Mouse (Mus musculus) A20 (cell line): ENCODE measurements around the gene Rora.

ENCODE experiments used
- DNase-seq: peaks from one replicate; pipeline ENCODE4 v3.0.0-alpha.2; 2011; ENCODE audit warnings: low read depth, low spot score

Rora gene

DNA sequence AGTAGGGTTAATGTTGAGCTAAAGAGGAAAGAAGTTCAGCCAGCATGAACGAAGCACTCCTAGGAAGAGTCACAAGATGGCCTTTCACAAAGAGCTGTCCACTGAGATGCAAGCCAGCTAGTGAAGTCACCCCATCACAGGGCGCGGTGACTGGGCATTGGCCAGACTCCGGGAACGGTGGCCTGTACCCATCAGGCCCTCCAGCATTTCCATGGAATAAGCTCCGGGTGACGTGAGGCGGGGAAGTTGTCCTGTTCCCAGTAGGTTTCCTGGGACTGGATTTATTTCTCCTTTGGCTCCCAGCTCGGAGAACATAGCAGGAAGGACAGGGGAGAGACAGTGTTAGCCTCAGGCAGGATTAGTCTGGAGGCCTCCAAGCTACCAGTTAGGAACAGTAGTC is 481.0 kb downstream of the Rora start:
- no peak for DNase-seq

DNA sequence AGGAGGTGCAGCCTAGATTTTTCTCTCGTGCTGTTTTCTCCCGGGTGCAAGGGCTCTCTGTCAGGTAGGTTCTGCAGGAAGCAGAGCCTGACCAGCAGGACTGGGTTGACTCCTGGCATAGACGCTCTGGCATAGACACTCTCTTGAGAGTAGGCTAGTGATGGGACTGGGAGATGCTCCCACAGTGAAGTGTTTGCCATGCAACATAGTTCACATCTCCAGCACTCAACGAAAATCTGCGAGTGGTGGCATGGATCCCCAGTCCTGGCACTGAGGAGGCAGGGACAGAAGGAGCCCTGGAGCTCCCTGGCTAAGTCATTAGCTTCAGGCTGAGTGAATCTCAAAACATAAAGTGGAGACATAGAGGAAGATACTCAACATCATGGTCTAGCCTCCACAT is 483.2 kb downstream of the Rora start:
- no peak for DNase-seq

DNA sequence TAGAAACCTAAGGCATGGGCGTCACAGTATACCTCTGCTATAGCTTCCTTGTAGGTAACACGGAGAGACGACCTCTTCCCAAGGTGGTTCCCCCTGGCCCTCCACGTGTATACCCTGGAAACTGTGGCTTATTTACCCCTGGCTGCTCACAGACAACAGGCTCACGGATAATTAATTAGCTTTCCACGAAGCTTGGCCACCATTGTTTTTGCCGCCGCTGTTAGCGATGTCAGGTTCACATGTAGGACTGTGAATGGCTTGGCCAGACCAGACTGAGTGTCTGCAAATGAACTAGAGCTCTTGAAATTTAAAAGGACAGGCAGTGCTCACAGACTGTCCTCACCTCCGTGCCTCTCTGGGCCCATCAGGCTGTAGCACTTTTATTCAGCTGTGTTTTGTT is 483.8 kb downstream of the Rora start:
- no peak for DNase-seq

DNA sequence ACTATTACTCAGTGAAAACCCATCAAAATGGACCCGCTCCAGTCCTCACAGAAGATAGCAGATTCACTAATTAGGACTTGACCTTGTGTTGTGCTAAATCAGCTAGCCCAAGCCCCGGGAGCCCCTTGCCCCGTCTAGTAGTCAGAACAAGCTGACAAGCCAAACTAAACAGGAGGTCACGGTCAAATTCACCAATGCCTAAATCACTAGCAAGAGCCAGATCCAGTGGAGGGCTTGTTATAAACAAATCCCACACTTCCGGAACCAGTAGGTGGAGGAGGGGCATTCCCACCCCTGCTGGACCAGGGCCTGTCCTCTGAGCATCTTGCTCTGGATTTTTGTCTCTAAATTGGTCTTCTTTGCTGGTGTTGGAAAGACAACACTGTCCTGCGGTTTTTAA is 486.6 kb downstream of the Rora start:
- DNase-seq = no peak

DNA sequence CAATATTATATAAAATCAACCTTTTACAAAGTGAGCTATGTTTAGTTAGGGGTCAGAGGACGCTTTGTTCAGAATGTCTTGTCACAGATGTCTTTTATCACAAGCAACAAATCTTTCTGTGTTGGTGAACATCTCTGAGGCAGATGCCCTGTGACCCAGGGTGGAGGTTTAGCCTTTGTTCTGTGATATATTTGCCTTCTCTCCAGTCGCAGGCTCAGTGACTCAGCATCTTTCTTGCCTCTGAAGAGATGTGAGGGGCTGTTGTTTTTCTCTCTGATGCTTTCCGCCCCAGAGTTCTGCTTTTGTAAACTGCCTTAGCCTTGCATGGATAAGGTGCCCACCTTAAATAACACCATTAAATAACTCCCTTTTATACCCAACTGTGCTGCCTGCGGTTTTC is 488.3 kb downstream of the Rora start:
- no peak for DNase-seq

DNA sequence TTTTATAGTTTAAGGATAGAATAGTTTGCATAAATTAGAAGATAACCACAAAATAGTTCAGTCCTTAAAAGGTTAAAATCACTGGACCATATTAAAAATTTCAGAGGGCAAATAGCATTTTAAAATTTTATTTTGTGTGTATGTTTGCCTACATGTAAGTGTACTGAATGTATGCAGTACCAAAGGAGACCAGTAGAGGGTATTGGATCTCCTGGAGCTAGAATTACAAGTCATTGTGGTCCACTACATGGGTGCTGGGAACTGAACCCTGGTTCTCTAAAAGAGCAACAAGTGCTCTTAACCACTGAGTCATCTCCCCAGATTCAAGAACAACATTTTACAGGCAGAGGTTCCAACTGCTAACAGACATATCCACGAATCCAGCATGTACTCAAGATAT is 493.4 kb downstream of the Rora start:
- peak; percentile 14 for DNase-seq

DNA sequence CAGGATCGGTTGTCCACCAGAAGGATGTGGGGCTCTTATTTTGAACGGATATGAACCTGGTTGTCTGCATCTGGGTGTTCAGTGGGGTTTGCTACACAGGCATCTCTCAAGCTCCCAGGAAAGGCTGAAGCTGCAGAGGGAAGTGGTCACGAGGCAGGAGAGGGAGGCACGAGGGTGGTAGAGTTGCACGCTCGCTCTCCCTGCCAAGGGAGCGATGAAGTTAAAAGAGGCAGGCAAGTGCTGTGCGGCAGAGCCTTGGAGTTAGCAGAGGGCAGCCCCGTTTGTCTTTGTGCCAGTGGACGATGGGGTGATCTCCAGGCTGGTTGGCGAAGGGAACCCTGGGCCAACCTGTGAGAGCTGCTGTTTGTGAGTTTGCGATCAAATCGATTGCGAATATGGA is 496.6 kb downstream of the Rora start:
- no peak for DNase-seq

DNA sequence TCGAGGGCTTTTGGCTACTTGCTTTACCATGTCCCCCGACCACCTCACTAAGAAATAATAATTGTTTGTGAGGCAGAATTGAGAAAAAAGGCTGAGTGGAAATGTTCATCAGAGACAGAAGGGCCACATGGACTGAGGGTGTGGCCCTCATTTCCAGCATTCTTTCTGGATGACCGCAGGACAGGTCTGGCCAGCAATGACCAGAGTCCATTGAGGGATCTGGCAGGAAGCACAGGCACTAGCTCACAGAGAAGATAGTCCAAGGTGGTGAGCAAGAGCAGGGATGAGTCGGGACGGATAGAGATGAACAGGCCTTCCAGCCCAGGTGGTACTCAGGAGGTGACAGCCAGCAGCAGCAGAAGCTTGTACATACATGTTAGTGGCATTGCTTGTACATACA is 501.1 kb downstream of the Rora start:
- DNase-seq = no peak

DNA sequence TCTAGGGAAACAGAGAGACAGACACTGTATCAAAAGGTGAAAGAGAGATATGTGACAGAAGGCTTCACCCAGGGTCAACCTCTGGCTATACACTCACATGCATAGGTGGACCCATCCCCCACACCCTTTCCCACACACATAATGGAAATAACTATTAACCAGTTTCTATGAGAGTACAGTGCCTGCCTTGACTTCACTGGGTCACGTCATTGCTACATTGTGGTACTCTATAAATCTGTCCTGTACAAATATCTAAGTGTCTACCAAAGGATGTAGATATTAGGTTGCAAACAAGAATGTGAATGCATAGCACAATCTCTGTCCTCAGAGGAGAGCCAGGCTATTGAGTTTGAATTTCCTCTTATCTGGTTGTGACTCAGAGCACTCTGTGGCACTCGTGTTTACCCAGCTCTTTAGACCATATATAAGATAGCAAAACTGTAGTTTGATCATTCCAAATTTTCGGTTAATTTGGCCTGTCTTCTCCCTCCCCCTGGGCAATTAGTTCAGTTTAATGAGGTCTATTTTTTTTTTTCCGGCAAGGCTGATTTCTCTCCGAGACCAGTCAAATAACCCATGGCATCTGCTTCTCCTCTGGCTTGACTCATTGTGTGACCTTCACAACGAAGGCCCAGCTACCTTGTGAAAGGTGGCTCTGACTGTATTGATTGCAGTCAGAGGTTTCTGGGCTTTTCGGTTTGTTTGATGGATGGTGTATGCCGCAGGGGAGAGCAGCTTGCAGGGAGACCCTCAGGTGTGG is 502.4 kb downstream of the Rora start:
- DNase-seq = no peak

DNA sequence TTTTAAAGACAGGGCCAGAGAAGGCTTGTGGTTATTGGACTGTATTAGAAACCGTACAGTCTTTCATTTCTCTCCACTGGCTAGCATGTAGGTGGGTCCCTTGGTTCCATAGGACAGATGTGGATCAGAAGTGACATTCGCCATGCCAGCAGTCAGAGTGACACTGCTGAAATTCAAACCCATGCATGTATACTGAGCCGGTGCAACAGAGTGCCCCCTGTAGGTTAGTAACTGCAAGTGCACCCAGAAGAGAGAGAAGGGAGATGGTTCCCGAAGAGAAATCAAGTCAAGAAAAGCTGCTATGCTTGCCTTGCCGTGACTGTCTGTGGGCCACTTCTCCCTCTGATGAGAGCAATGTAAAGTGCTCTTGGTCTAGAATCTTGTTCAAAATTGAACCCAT is 507.2 kb downstream of the Rora start:
- DNase-seq = no peak

DNA sequence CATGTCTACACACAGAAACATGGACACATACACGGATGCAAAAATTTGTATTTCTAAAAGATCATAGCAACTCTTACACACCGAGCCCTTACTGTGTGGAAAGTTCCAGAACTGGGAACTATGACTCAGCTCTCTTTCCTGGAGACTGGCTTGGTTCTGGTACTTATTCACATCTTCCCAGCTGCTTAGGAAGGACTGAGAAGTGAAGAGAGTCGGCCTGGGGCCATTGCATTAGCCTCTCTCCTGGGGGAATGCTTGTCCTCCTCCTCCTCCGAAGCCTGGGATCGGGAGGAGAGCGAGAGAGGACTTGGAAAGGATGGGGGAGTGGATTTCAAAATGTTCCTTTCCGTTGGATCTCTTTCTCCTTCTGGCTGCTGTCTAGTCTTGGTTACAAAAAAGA is 511.1 kb downstream of the Rora start:
- DNase-seq = no peak

DNA sequence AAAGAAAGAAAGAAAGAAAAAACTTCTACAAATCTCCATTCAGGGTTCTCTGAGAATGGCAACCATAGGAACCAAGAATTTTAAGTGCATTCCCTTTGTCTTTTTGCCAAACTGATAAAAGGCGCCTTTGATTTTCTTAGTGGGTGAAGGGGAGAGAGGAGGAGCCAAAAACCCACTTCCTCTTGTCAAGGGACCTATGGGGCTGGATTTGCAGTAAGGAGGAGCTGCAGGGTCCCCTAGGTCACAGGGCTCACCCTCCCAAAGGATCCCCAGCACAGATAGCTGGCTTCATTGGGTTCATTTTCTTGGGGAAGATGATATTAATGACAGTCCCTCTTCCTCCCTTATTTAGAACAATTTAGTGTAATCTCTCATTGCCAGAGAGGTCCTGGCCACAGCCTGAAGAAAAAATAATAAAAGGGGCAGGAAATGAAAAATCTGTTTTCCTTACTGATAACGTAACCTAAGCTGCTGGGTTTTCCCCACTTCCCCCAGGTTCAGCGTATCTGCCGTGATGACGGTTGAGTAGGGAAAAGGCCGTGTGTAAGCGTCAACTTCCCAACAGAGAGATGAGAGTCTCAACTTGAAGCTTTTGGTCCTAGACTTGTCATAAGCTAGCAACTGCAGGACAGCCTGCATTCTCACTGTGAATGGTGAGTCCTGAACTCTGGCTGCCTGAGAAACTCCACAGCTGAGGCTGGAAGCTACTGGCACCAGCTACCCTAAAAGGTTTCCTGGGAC is 511.7 kb downstream of the Rora start:
- DNase-seq = no peak

DNA sequence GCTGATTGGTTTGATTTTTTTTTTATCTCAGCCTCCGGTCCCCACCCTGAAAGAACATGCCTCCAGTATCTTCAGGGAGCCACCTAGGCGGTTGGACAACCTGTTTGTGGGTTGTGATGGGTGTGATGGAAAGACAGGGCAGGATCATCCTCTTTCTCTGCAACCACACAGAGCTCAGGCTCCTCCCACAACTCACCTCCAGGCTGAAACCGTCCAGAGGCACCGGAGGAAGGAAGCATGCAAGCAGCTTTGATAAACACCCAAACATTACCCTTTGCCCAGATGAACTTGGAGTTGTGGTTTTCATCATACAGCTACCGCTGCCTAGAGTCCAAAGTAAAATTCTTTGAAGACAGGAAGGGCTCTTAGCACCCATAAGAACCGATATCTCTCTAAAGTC is 520.5 kb downstream of the Rora start:
- no peak for DNase-seq

DNA sequence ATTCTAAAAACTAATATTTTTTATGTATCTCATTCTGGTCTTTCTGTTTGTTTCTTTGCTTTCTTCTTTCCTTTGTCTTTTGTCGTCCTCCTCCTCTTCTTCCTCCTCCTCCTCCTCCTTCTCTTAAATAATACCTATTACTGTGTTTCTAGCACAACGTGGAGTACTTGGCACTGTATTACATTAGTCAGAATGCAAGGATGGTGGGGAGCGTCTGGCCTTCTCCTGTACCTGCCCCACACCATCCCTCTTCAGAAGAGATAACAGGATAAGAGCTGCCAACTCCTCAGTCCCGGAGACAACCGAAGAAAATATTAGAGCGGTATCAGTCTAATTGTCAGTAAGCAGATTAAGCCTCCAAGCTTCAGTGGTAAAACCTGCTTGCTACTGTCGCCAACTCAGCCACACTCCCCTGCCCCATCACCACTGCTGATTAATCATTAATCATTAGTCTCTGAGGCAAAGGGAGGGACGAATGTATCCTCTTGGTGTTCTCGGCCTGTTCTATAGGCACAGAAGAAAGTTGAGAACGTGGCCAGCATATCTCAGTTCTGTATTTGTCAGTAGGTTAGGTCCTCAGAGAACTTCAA is 521.0 kb downstream of the Rora start:
- no peak for DNase-seq

DNA sequence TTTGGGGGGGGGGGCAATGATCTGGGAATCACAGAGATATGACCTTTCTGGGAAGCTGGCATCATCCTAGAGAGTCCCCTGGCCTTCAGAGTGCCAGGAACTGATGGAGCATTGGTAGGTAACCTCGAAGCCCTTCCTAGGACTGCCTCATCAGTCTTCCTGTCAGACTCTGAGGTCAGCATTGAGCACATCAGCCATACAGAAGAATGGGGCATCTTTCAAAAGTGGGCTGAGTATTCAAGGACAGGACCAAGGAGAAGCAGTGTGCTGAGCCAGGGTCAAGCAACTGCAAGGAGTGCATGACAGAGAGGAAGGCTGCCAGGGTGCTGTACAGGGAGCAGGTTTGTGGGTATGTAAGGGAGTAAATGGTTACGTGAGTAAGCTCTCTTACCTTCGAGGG is 523.4 kb downstream of the Rora start:
- no peak for DNase-seq

DNA sequence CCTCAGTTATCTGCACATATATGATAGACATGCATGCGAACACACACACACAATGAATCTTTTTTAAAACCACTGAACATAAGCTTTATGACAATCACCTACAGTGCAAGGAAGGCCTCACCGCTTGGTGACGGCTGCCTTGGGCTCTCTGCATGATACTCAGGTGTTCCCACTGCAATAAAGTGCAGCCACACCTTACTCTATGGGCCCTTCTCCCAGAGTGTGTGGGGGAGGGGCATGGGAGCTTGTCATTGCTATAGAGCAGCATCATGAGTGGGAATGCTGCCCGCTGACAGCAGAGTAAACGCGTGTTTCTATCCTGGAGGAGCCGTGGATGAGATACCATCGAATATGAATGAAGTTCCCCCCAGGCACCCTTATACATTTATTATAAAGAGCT is 525.6 kb downstream of the Rora start:
- no peak for DNase-seq

DNA sequence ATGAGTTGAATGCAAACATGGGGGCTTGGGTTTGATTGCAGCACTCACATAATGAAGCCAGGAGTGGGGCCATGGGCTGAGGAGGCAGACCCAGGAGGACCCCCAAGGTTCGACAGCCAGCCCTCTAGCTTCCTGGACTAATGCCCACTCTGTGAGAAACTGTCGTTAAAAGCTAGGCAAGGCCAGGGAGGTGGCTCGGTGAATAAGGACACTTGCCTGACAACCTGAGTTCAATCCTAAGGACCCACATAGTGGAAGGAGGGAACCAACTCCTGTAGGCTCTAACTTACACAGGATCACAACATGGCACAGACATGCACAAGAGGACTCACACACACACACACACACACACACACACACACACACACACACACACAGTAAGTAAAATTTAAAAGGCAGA is 527.4 kb downstream of the Rora start:
- no peak for DNase-seq

DNA sequence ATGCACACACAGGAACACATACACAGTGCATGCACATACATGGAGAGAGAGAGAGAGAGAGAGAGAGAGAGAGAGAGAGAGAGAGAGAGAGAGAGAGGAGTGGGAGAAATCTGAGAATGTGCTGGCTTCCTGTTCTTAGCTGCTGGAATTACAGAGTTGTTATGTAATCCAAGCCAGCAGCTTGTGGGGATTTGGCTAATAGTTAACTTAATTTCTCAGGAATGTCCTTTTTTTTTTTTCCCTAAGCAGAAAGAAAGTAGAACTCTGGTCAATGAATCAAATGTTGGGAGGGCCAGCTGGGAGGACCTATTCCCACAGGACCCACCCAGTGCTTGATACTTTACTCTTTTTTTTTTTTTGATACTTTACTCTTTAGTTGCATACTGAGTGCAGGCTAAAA is 527.8 kb downstream of the Rora start:
- no peak for DNase-seq

DNA sequence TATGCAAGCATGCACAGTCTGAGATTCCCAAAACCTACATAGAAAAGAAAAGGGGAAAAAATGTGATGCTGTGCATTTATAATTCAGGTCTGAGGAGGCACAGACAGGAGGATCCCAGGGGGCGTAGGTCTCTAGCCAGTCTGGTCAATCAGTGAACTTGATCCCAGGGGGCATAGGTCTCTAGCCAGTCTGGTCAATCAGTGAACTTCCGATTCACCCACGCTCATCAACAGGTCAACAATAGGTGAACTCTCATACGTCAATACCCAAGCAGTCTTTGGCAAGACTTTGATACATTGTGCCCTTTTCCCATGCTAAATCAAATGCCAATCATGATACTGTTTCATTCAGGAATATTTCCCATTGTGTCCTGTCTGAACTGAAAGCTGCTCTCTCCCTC is 530.3 kb downstream of the Rora start:
- no peak for DNase-seq

DNA sequence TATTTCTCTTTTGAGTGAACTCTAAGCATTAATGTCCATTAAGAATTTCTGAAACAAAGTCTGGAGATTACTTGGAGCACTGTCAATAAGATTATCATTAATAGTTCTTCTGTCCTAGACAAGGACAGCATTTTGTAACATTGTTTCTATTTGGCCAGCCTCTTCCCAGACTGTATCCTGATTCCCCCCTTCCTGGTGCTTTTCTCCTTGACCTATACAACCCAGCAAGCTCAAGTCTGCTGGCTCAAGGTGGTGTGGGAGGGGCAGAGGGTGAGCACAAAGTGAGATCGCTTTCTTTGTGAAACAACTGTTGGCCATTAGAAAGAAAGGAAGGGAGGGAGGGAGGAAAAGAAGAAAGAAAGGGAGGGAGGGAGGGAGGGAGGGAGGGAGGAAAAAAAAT is 537.1 kb downstream of the Rora start:
- no peak for DNase-seq

DNA sequence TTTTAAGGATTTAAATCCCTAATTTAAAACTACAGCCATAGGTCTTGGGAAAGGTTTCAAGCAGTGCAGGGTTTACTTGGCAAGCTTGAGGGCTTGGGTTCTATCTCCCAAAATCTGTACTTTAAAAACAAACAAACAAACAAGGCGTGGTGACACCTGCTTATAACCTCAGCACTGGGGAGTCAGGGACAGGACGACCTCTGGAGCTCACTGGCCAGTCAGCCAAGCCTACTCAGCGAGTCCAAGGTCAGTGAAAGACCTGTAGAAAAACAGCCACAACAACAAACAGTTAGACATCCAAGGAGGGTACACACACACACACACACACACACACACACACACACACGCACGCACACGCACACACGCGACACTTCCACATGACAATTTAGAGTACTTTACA is 538.9 kb downstream of the Rora start:
- DNase-seq = no peak

DNA sequence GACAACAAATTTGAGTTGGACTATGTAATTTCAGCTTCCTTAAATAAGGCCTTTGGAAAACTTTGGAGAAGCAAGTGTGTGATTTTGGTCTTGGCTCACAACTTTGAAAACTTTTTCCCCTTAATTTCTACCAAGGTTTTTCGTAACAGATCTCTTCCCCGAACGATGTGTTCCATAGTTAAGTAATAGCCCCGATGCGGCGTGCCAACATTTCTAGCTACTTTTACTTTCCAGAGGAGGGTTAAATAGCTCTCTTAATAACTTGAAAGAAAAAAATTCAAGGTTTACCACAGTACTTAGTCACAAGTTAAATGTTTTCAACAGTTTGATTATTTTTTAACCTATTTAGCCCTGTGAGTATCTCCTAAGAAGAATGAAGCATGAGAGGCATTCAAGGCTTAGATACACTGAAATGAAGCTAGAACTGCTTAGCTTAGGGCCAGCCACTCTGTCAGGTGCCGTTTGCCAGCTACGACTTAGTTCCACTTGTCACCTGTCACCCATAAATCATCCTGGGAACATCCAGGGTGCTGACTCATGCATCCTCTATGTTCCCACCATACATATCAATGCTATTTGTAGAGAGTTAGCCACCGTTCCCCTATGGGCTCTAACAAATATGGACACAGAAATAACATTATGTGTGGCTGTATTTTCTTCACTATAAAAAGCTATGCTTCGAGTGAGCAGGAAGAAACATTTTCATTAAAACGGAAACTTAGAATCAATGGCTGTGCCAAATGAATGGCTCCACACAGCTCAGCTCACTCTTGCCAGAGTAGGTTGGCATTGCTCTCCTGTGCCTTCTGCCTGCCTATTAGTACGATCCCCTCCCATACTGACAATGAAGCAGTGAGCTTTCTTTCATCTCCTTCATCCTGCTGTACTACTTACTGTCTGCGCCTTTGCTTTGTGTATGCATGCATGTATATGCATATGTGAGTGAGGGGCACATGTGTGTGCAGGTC is 541.3 kb downstream of the Rora start:
- DNase-seq = no peak
